Mouse (Mus musculus): ENCODE data around the gene Prrt3.

Gene Prrt3

GRCm38 (mm10) chr6:113444207-113444965 lies 57.3 kb downstream of the Prrt3 start:
- no peak for DNase-seq (ENCODE audit: low spot score)

Measured in embryo, embryonic 10 days (tissue).